Mouse (Mus musculus) hindbrain, embryonic 15.5 days (tissue): ENCODE measurements around the gene Snrpd2. TPM values are rescaled to one million over a fixed set of nuclear protein-coding genes. Genes with fewer than 3 reads are reported as not detected.
"Not testable (repeated sequence)": the region's sequence is repeated elsewhere in the genome, so short reads cannot be mapped to it uniquely, and the experiment has no call there.

Experiments
- ATAC-seq: fragments of 200-750 bp; cut with Nextera tagmentation; 2 replicates; pipeline ENCODE4 v1.8.0; 2017; ENCODE audit warnings: low read depth, moderate number of reproducible peaks, moderate TSS enrichment; ENCODE audit not compliant: low FRiP score
- H3K27ac ChIP-seq: fragments of 300-500 bp; sonication (generic); replicated peaks from 2 replicates; pipeline ENCODE4 v1.5.1; 2015; ENCODE audit warnings: mild to moderate bottlenecking, inconsistent platforms
- H3K27me3 ChIP-seq: fragments of 300-500 bp; sonication (generic); 2 replicates; pipeline ENCODE4 v1.6.1; 2015; ENCODE audit warnings: control low read depth, inconsistent platforms
- H3K36me3 ChIP-seq: fragments of 300-500 bp; sonication (generic); 2 replicates; pipeline ENCODE4 v1.6.1; 2015; ENCODE audit warnings: control low read depth, inconsistent platforms
- H3K4me1 ChIP-seq: fragments of 300-500 bp; sonication (generic); replicated peaks from 2 replicates; pipeline ENCODE4 v1.6.1; 2015; ENCODE audit warnings: control low read depth, inconsistent platforms
- H3K4me2 ChIP-seq: fragments of 300-500 bp; sonication (generic); 2 replicates; pipeline ENCODE4 v1.6.1; 2015; ENCODE audit warnings: moderate library complexity, mild to moderate bottlenecking, inconsistent platforms
- H3K4me3 ChIP-seq: fragments of 300-500 bp; sonication (generic); 2 replicates; pipeline ENCODE4 v1.5.1; 2015; ENCODE audit warnings: mild to moderate bottlenecking, inconsistent platforms
- H3K9ac ChIP-seq: fragments of 300-500 bp; sonication (generic); 2 replicates; pipeline ENCODE4 v1.6.1; 2015; ENCODE audit warnings: inconsistent platforms
- H3K9me3 ChIP-seq: fragments of 300-500 bp; sonication (generic); 2 replicates; pipeline ENCODE4 v1.6.1; 2016; ENCODE audit warnings: control low read depth, inconsistent platforms
- WGBS: fragments of 180-500 bp; shearing (Covaris S2); methylation state at CpG from one replicate; pipeline ENCODE4 v1.1.7; 2015; 5-methylcytosine and 5-hydroxymethylcytosine counted together
- polyA plus RNA-seq: library from polyadenylated mRNA; unstranded; fragments of >200 nt; fragmentation: Nextera tagmentation; extraction: Ambion mirVana; gene quantifications from 2 replicates; pipeline ENCODE4 v1.2.1, GENCODE M21; 2015

Gene Snrpd2
- polyA plus RNA-seq, 1 experiment from 2014 or later = 116 TPM

DNA sequence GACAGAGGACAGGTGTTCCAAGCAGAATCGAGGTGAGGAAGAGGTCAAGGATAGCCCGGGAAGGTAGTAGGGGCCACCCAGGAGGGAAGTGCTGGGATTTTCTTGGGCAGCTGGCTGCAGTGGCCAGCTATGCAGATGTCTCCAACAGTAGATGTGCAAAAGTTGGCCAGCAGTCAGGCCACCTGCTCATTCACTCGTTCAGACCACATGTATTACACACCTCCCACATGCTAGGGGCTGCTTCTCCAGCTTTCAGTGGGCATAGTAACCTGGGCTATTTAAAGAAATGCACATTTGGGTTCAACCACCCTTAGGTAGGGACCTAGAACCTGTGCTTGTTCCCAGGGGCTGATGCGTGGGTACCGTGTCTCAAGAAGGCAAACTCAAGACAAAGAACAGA, 21.8 kb upstream of the Snrpd2 start:
- 92% methylated on average over 5 of the region's 5 CpGs for WGBS
- Histone ChIP-seq H3K9me3 (no peaks in the 10 kb centered on the region), H3K4me2 (no peak overlapping the region), H3K4me1 (peaks cover 18% of the 10 kb centered on the region), H3K36me3 (no peaks in the 10 kb centered on the region), H3K27ac (no peak overlapping the region), H3K9ac (no peak overlapping the region), H3K27me3 (no peaks in the 10 kb centered on the region), H3K4me3 (no peak overlapping the region)
- ATAC-seq = no peak

DNA sequence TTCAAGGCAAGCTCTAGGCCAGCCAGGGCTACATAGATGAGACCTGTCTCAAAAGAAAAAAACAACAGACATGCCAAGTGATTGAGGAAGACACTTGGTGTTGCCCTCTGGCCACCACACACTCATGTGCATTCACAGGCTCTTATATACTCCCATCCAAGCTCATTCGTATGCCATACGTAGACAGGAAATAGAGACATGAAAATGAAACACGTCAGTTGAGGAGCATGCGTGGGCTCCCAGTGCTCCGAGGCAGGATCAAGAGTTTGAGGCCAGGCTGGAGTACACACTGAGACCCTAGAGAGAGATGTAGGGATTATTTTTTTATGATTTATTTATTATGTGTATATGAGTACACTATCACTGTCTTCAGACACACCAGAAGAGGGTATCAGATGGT, 20.1 kb upstream of the Snrpd2 start:
- 91% methylated on average over 5 of the region's 5 CpGs for WGBS
- Histone ChIP-seq H3K36me3 (no peaks in the 10 kb centered on the region; the same call in 1 of the 2 replicates), H3K9me3 (no peaks in the 10 kb centered on the region), H3K4me3 (no peak overlapping the region), H3K4me2 (no peak overlapping the region), H3K27ac (no peak overlapping the region), H3K27me3 (no peaks in the 10 kb centered on the region), H3K9ac (no peak overlapping the region), H3K4me1 (peaks cover 18% of the 10 kb centered on the region)
- no peak for ATAC-seq

DNA sequence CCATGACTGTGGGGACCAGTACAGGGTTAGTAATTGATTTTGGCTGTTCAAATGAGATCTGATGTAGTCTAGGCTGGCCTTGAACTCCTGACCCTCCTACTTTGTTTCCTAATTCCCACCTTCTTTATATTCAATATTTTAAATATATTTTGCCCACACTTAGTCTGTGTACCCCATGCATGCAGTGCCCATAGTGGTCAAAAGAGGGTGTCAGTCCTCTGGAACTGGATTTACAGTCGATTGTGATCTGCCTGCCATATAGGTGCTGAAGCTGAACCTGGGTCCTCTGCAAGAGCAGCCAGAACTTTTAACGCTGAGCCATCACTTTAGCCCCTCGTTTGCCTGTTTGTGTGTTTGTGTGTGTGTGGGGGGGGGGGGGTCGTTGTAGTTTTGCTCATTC, 18.9 kb upstream of the Snrpd2 start:
- H3K27ac ChIP-seq = peak overlapping the region; percentile 91
- WGBS = 35% methylated on average over 4 of the region's 4 CpGs
- peak overlapping the region; percentile 52 for H3K4me3 ChIP-seq
- no peak for ATAC-seq
- peak overlapping the region; percentile 75 for H3K4me2 ChIP-seq
- H3K36me3 ChIP-seq = peaks cover 2% of the 10 kb centered on the region; the same call in 1 of the 2 replicates
- no peaks in the 10 kb centered on the region for H3K27me3 ChIP-seq
- H3K4me1 ChIP-seq = peaks cover 18% of the 10 kb centered on the region
- H3K9ac ChIP-seq = peak overlapping the region; percentile 51; the same call in 1 of the 2 replicates
- H3K9me3 ChIP-seq = no peaks in the 10 kb centered on the region

DNA sequence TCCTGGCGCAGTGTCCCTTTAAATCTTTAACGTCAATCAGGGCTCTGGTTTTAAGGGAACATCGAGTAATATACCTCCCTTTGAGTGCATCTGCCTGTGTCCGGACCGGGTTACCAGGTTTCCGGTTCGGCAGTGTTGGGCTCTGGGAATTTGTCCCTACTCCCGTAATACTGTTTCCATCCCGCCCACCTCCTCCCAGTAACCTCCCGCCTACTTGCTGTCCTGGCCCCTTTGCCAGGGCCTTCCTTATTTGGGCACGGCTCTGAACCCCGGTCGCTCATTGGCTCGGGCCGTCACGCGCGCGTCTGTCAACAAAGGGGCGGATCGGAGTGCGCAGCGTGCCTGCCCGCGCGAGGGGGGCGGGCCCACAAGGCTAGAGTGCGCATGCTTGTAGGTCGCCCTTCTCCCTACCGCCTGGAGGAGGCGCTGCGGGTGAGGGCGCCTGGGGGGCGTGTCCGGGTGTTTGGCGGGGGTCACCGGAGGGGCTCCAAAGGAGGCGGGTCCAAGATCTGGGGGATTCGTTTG, 18.1 kb upstream of the Snrpd2 start:
- H3K9ac ChIP-seq = peak overlapping the region; percentile 51
- under 1% methylated on average over 39 of the region's 39 CpGs for WGBS
- peak overlapping the region; percentile 52 for H3K4me3 ChIP-seq
- no peaks in the 10 kb centered on the region for H3K27me3 ChIP-seq
- peaks cover 18% of the 10 kb centered on the region for H3K4me1 ChIP-seq
- no peaks in the 10 kb centered on the region for H3K9me3 ChIP-seq
- H3K36me3 ChIP-seq = peaks cover 6% of the 10 kb centered on the region
- H3K4me2 ChIP-seq = peak overlapping the region; percentile 75
- H3K27ac ChIP-seq = peak overlapping the region; percentile 91
- peak; percentile 99 for ATAC-seq

DNA sequence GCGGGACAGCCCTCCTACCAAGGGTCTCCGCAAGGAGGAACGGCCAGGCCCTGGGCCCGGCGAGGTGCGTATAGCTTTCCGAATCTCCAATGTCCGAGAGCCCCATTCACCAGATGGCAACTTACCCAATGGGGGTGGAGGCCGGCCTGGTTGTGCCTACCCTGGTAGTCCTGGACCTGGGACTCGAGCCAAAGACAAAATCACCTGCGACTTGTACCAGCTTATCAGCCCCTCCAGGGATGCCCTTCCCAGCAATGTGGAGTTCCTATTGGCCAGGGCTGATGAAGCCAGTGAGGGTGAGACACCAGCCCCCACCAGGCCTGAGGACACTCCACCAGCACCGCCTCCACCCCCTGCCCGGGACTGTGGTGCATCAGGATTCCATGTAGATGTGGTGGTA, 13.4 kb upstream of the Snrpd2 start:
- WGBS = 95% methylated on average over 13 of the region's 13 CpGs
- Histone ChIP-seq H3K27me3 (no peaks in the 10 kb centered on the region), H3K9ac (no peak overlapping the region), H3K4me3 (no peak overlapping the region), H3K4me2 (no peak overlapping the region), H3K9me3 (no peaks in the 10 kb centered on the region), H3K36me3 (peaks cover 43% of the 10 kb centered on the region), H3K27ac (no peak overlapping the region), H3K4me1 (peaks cover 7% of the 10 kb centered on the region)
- ATAC-seq = no peak

DNA sequence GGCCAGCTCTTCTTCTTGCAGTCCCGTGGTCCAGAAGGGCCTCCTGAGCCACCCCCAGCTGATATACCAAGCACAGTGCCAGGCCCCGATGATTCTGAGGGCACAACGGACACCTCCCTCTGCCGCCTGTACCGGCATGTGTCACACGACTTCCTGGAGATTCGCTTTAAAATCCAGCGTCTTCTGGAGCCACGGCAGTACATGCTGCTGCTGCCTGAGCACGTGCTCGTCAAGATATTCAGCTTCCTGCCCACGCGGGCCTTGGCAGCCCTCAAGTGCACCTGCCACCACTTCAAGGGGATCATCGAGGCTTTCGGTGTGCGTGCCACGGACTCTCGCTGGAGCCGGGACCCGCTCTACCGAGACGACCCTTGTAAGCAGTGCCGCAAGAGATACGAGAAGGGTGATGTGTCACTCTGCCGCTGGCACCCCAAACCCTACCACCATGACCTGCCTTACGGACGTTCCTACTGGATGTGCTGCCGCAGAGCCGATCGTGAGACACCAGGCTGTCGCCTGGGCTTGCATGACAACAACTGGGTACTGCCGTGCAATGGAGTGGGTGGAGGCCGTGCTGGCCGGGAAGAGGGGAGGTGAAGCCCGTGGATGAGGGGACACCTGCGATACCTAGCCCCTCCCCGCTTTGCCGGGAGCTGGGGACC, 12.7 kb upstream of the Snrpd2 start:
- Histone ChIP-seq H3K4me1 (peaks cover 5% of the 10 kb centered on the region), H3K9ac (no peak overlapping the region), H3K9me3 (no peaks in the 10 kb centered on the region), H3K4me3 (no peak overlapping the region), H3K27ac (no peak overlapping the region), H3K4me2 (no peak overlapping the region), H3K27me3 (no peaks in the 10 kb centered on the region), H3K36me3 (peaks cover 45% of the 10 kb centered on the region)
- ATAC-seq = no peak
- 94% methylated on average over 38 of the region's 38 CpGs for WGBS

DNA sequence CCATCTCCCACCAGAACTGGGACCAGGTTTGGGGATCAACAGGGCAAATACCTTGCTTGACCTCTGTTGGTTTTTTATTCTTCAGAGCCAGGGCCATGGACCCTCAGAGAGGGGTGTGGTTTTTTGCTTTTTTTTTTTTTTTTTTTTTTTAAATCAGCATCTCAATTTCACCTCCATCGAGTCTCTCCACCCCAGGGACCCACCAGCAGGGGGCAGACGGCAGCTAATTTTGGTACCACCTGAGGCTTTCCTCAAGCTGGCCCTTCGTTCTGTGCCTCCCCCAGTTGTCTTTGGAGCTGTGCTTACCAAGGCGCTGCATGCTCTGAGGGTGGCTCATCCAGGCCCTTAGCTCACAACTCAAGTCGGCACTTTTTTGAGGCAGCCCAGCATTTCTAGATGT, 12.1 kb upstream of the Snrpd2 start:
- H3K9ac ChIP-seq = no peak overlapping the region
- no peak for ATAC-seq
- H3K27ac ChIP-seq = no peak overlapping the region
- peaks cover 50% of the 10 kb centered on the region for H3K36me3 ChIP-seq
- no peak overlapping the region for H3K4me2 ChIP-seq
- no peaks in the 10 kb centered on the region for H3K27me3 ChIP-seq
- no peaks in the 10 kb centered on the region for H3K4me1 ChIP-seq
- WGBS = 50% methylated on average over 5 of the region's 5 CpGs
- H3K4me3 ChIP-seq = no peak overlapping the region
- H3K9me3 ChIP-seq = no peaks in the 10 kb centered on the region

DNA sequence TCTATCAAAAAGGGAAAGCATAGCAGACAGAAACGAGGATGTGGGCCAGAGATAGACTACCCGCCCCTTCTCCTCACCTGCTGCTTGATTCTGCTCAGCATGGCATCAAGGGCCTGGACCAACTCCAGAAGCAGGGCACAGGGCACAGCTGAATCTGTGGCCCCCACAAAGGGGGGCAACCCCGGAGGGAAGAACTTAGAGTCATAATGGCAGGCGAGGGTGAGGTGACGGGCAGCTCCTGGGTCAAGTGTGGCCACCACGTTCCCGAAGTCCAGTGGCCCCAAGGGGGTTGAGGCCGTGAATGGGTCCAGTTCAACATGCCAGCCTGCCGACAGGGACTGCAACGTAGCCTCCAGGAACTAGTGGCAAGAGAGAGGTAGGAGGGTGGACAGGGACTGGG, 2.7 kb upstream of the Snrpd2 start:
- Histone ChIP-seq H3K36me3 (peaks cover 13% of the 10 kb centered on the region), H3K27me3 (no peaks in the 10 kb centered on the region), H3K27ac (no peak overlapping the region), H3K9ac (no peak overlapping the region), H3K9me3 (no peaks in the 10 kb centered on the region), H3K4me3 (no peak overlapping the region), H3K4me2 (no peak overlapping the region), H3K4me1 (peaks cover 28% of the 10 kb centered on the region)
- 89% methylated on average over 10 of the region's 10 CpGs for WGBS
- no peak for ATAC-seq

DNA sequence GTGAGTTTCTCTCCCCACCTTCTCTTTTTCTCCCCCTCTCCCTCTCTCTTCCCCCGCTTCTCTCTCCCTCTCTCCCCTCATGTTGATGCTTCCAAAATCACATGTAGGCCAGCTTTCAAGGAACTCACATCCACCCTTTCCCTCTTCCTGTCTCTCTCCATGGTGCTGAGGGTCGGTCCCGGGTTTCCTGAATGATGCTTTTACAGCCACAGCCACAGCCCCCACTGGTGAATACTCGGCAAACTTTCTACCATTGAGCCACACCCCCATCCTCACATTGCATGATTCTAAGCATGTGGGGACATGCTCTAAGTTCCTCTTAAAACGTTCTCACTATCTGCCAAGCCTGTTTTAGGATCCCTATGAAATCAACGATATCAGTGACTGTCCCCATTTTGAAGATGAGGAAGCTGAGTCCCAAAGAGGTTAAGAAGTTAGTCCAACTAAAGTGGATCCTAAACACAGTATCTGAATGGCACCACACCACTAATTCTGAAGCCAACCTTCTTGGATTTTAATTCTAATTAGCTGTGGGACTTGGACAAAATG, 2.0 kb upstream of the Snrpd2 start:
- Histone ChIP-seq H3K27ac (no peak overlapping the region), H3K27me3 (no peaks in the 10 kb centered on the region), H3K4me1 (peaks cover 28% of the 10 kb centered on the region), H3K9me3 (no peaks in the 10 kb centered on the region), H3K36me3 (peaks cover 11% of the 10 kb centered on the region), H3K9ac (no peak overlapping the region), H3K4me3 (no peak overlapping the region), H3K4me2 (peak overlapping the region; percentile 86)
- no peak for ATAC-seq
- 63% methylated on average over 6 of the region's 6 CpGs for WGBS

DNA sequence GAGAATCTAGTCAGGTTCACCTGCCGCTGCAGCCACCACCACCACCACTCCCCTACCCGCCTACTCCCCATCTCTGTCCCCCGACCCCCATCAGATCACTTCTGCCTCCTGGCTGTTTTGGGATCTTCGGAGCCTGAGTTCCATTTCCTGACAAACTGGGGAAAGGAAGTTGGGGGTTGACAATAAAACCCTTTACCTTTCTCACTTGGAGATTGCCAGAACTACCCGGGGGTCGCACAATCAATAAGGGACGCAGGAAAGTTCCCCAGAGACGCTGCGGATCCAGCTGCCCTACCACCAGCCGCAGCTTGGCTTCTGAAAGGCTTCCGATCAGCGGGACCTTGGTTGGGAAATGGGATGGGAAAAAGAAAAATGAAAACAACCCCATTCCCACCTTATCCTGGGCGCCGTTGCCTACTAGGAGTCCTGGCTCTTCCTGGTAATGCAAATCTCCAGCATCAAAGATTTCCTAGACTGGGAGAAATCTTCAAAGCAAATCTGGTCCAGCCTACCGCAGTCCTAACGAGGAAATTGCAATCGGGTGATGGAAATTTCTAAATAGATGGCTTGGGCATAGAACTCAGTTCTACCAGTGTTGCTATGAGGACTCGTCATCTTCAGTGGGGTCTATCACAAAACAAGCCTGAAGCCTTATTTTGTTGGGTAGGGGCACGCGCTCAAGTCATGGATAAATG, 1.2 kb upstream of the Snrpd2 start:
- H3K4me3 ChIP-seq = peak overlapping the region; percentile 62
- no peaks in the 10 kb centered on the region for H3K27me3 ChIP-seq
- peak overlapping the region; percentile 86 for H3K4me2 ChIP-seq
- no peaks in the 10 kb centered on the region for H3K9me3 ChIP-seq
- 13% methylated on average over 20 of the region's 20 CpGs for WGBS
- peaks cover 19% of the 10 kb centered on the region for H3K36me3 ChIP-seq
- no peak for ATAC-seq
- peak overlapping the region; percentile 86 for H3K27ac ChIP-seq
- H3K4me1 ChIP-seq = peaks cover 28% of the 10 kb centered on the region
- H3K9ac ChIP-seq = peak overlapping the region; percentile 59

DNA sequence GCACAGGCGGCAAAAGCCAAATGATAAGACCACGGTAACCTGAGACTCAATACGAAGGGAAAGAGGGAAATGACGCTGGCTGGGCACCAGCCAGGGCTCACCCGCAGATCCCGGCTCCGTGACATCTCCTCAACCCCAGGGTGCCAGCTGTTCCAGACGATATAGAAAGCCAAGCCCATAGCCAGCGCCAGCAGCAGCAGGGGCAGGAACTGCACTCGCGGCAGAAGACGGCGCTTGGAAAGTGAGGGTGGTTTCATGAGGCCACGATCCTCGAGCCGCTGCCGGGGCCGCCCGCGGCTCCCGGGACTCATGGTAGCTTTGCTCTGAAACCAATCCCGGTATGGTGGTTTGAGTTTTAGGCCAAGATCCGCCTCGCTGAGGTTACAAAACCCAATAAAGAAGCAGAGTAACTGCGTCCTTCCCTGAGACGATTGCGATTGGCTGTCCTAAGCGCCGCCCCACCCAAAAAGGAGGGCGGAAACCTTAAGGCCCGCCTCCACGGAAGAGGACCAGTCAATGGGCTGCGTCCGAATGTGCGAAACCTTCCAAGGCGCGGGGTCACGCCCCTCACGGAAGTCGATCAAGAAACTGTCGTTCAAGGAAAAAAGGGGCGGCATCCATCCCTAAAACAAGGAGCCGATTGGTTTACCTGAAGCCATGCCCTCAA, 514 bp upstream of the Snrpd2 start, which contains the start of gene Qpctl:
Gene Qpctl (minus strand): TSS at position 417 of the 667 bp plus-strand sequence.
- WGBS = under 1% methylated on average over 43 of the region's 43 CpGs
- Histone ChIP-seq H3K27ac (peak within 1 kb of the TSS; percentile 86), H3K9ac (peak within 1 kb of the TSS; percentile 68), H3K9me3 (no peaks in the 10 kb centered on the region), H3K4me1 (peaks cover 28% of the 10 kb centered on the region), H3K4me2 (peak within 1 kb of the TSS; percentile 86), H3K36me3 (peaks cover 26% of the 10 kb centered on the region), H3K27me3 (no peaks in the 10 kb centered on the region), H3K4me3 (peak within 1 kb of the TSS; percentile 62)
- peak; percentile 96 for ATAC-seq

DNA sequence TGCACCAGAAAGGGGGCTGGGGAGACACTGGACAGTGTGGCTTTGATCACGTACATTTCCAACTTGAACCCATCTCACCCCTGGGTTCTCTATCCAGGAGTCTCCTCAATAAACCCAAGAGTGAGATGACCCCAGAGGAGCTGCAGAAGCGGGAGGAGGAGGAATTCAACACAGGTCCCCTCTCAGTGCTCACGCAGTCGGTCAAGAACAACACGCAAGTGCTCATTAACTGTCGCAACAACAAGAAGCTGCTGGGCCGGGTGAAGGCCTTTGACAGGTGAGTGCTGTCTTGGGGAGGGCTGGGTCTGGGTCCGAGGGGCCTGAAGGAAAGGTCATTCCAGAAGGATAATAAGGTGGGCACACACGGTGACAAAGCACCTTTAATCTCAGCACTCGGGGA, 1.6 kb downstream of the Snrpd2 start:
- Histone ChIP-seq H3K36me3 (peaks cover 30% of the 10 kb centered on the region), H3K4me1 (peaks cover 28% of the 10 kb centered on the region)
- WGBS = 93% methylated on average over 10 of the region's 10 CpGs

More for the DNA sequence above, 1.6 kb downstream of the Snrpd2 start:
- H3K27ac ChIP-seq, H3K4me3 ChIP-seq, H3K9ac ChIP-seq, H3K9me3 ChIP-seq, H3K27me3 ChIP-seq, ATAC-seq: not testable (repeated sequence)
- peak overlapping the region; percentile 86; the same call in 1 of the 2 replicates for H3K4me2 ChIP-seq
